Mouse (Mus musculus): ENCODE results near the gene Mycbp2.

Mycbp2 gene

DNA sequence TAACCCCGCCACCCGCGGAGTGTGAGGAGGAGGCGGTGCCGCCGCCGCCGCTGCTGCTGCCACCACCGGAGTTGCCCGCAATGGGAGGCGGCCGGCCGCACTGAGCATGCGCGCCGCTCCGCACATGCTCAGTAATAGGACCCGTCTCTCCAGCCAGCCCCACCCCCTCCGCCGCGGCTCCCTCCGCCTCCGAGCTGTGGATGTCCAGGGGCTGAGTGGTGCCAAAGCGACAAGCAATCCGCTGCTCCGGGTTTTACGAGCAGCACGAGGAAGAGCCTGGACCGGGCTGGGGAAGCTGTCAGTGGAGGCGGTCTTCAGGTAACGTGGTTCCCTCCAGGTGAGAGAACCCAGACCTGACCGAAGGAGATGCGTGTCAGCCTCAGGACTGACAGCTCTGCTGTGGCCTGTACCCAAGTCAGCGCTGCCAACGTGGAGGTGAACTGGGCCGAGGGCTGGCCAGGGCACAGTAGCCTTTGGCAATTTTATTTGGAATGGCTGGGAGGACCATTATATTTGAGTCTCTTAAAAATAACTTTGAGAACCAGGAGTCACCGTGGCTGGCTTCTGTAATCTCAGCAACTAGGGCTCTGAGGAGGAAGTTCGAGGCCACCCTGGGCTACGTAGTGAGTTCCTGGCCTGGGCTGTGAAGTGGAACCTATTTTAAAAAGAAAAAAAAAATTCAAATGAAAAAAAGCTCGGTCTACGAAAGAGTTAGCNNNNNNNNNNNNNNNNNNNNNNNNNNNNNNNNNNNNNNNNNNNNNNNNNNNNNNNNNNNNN, at the start of gene Mycbp2:
Mycbp2 (minus strand) TSS at position 86 of the 777 bp plus-strand sequence.
- peak; percentile 100 for DNase-seq

DNA sequence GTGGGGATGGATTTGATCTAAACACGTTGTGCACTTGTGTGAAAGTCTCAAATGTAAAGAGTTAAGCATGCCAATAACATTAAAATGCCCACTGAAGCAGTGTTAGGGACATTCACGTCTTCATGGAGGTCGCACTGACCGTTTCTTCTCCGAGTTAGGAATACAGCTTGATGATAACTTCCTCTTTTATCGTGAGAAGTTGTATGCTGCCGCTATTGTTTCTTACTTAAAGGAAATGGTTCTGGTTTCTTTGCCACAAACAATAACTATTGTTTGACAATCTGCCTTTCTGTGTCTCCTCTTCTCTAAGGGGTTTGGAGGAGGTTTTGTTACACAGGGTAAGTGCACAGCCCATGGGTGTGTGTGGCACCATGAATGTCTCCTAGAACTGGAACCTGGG, 45.8 kb upstream of the Mycbp2 start:
- DNase-seq: no peak

DNA sequence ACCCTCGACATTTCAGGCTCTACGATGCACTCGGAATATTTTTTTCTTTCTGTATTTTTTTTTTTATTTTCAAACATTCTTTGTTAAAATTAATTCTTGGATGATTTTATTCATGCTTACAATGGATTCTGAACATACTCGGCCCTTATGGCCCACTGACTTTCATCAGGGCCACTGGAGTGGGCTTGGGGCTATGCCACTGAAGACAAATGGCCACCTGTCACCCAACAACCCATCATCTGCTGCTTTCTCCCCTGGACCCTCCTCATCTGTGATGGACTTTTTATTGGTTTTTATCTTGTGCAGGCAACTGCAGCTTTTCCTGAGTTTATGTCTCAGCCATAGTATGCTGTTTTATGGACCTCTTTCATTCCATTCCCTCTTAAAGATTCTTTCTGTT, 40.8 kb upstream of the Mycbp2 start:
- no peak for DNase-seq

DNA sequence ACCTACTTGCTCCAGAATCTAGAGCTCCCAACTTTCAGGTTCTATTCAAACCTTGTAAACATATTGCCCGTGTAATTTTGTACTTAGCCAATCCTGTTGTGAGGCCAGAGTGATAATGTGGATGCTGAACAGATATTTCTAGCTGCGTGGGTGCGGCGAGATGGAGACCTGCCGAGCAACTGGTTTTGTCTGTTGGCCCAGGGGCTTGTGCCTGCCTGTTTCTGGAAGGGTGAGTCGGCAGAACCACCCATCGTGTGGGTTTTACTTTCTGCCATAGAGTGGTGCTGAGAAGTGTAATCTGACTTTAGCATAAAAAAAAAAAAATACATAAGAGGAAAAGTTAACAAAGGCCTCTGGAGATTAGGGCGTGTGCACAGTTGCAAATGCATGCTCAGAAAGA, 40.3 kb upstream of the Mycbp2 start:
- DNase-seq: no peak

- DNase-seq: no peak
Observed at GRCm38 (mm10) chr14:103385084-103385610, 38.5 kb upstream of the Mycbp2 start.

- no peak for DNase-seq
Observed at GRCm38 (mm10) chr14:103378703-103379102, 32.1 kb upstream of the Mycbp2 start.

- DNase-seq: no peak
Observed at GRCm38 (mm10) chr14:103376765-103377164, 30.2 kb upstream of the Mycbp2 start.

- no peak for DNase-seq
Observed at GRCm38 (mm10) chr14:103375523-103375922, 28.9 kb upstream of the Mycbp2 start.

DNA sequence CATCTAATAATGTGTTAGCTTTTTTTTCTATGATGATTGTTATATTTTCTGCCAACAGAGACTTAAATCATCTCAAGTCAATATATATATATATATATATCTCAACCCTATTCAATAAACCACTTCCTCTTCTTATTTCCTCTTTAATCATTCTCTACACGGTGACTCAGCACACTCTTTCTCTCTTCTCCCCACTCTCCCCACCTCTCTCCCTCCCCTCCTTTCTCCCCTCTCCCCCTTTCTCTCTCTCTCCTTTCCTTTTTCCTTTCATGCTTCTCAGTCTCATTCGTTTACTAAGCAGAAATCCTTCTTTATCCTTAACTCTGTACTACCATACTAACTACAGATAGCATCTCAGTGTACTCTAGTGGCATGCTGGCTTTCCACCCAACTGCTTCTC, 16.6 kb upstream of the Mycbp2 start:
- DNase-seq: no peak

- DNase-seq: no peak
Observed at GRCm38 (mm10) chr14:103356066-103356465, 9.5 kb upstream of the Mycbp2 start.

DNA sequence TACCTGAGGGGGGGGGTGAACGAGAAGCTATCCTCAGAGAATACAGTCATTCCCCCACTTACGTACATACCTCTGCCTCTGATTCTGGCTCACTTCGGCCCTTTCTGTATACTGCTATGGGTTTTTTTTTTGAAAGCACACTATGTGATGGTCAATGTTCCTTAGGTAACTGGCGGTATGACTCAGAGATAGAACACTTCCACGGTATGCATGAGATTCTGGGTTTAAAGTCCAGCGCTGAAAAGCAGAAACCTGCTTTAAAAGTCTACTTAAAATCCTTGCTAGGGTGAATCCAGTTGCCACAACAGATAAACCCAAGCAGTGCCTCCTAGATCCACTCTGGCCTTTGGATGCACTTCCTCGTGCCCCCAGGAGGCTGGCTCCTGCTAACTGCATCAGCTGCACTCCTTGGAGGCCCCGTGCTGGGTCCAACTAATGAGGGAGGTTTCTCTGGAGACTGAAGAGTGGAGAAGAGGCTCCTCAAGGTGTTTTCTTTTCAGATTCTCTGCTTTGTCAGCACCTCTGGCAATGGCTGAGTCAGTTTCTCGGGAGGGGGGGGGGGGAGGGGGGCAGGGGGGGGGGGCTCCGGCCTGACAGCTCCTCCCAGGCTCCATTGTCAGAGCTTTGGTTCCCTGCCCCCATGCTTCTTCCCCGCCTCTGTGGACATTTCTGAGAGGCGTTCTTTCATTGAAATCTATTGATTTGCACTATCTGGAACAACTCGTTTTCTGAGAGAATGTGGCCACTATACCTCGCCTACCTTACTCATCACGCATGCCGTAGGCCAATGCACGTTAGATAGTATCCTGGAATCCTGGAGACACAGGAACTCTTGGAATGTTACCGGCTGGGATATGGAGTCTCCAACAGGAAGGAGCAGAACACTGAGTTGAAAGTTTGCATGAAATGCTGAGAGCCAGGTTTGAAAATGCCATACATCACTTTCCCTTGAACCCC, 8.1 kb upstream of the Mycbp2 start:
- no peak for DNase-seq

DNA sequence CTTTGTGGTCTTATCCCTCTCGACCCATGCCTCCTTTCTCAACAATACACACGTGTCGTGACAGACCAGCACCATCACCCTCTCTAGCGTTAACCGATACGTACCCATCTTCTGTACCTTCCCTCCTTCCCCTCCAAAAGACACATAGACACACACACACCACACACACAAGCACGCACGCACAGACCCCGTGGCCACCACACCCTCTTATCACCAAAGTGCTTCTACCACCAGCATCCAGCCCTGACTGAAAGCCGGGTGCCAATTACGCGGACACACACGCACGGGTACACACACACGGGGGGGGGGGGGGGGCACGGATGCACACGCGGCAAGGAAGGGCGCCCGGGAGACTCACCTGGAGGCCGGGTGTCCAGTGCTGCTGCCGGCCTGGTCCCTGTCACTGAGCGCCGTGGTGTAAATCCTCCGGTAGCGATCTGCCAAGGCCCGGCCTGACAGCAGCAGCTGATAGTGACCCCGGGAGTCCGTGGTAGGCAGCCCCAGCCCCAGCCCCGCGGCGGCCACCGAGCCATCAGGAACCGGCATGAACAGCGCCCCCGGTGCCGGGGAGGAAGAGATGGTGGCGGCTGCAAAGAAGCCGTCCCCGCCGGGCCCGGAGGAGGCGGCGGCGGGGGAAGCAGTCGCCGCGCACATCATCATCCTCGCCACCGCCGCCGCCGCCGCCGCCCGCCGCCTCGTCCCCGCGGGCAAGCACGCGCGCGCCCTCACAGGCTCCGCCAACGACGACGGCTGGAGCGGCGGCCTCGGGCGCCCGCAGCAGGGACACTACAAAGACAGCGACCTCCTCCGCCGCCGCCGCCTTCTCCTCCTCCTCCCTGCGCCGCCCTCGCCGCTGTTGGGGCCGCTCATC, 521 bp downstream of the Mycbp2 start:
- peak; percentile 96 for DNase-seq

GRCm38 (mm10) chr14:103345486-103345857, 1.1 kb downstream of the Mycbp2 start:
- DNase-seq: no peak

DNA sequence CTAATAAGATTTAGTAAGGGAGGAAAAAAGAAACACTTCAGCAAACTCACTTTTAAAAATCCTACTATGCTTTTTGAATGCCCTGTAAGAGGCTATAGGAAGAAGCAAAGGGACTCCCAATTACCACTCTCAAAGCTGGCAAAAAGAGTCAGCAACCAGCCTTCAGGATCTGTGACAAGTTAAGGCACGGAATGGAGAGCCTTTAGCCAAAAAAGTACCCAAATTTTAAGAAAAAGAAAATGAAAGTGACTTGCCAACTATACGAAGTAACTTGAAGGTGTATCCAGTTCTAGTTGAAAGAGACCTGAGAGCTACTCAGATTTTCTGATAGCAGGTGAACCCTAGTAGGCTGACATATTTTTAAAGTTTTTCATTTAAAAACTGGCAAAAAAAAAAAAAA, 1.6 kb downstream of the Mycbp2 start:
- DNase-seq: no peak

DNA sequence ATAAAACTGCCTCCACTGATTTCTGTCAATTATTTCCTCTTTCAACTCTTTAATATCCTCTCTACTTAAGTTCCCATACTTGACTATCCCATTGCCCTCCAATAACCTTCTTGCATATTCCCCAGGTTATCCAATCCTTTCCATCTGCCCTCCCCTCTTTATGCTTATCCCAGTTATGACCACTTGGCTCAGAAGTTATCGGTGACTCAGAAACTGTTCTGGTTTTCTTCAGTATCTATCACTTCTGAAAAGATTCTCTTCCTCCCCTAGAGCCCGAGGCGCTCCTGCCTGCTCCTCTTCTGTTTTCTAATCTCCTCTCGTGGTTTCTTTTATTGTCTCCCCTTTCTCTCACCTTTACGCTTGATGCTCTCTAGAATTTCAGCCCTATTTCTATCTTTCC, 2.8 kb downstream of the Mycbp2 start:
- DNase-seq: no peak

GRCm38 (mm10) chr14:103341385-103342294, 5.0 kb downstream of the Mycbp2 start:
- no peak for DNase-seq

DNA sequence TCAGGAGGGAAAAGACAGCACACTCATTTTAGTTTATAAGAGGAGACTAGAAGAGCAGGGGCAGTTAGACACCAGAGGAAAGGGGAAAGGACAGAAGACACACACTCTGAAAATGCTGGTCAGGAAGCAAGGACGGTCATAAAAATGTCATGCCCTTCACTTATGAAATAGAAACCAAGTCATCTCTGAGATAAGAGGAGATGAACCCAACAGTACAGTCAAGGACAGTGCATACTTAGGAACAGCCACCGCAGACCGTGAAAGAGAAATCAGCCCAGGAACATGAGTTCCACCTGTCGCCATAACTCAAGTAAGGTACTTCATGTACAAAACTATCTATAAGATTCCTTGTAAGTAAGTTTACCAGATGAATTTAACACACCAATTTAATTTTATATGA, 33.7 kb downstream of the Mycbp2 start:
- no peak for DNase-seq

- no peak for DNase-seq
Observed at GRCm38 (mm10) chr14:103296227-103296626, 50.4 kb downstream of the Mycbp2 start.

DNA sequence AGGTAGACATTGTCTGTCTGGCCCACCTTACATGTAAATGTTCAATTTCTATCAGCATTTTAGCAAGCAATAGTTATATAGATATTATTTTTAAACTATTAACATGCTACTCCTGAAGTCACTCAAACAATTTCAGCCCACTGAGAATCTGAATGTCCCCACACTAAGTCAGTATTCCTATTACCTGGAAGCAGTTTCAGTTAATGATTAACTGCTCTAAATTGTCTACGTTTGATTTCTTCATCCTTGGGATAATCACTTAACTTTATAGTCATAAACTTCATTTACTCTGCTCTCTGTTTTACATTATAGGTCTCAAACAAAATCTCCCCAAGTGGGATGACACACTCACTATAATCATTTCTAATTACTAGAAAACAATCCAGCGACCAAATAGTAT, 60.0 kb downstream of the Mycbp2 start:
- DNase-seq: no peak

DNA sequence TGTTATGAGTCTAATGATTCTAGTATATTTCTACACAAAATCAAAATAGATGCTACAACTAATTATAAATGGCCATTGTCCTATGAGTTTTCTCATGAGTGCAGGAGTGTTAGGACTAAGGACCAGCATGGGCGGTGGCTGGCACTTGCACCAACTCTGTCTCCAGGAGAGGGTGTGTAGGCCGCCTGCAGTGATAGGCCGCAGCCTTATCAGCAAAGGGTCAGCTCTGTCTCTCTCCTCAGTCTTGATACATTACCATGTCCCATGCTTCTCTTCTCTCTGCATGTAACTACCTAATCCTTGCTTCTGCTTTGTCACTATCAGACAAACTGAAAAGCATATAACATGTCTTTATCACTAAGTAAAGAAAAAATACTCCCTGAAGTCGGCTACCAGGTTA, 69.9 kb downstream of the Mycbp2 start:
- DNase-seq: no peak

DNA sequence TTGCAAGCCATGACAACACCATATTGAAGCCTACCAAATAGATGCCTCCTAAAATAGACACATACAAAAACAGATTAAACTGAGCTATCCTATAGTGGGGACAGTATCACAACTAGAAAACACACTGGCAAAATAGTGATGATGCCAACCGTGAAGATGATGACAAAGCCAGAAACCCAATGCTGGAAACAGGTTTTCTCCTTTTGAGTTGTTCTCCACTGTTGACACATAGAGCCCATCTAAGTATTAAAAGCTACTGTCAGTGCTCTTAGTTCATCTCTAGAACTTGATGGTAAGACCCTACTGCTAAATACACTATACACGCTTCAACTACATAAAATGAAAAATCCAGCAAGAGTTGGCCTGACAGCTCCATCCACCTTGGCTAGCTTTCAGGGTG, 86.2 kb downstream of the Mycbp2 start:
- no peak for DNase-seq

- DNase-seq: no peak
Observed at GRCm38 (mm10) chr14:103258745-103259144, 87.9 kb downstream of the Mycbp2 start.
